Mouse (Mus musculus): ENCODE measurements around the gene Hipk3. TPM values are rescaled to one million over a fixed set of nuclear protein-coding genes. Genes with fewer than 3 reads are reported as not detected.

Hipk3 gene
- polyA plus RNA-seq, 1 experiment from 2014 or later, result 4.4 TPM

- WGBS, result 11% methylated on average over 3 of the region's 3 CpGs
- Histone ChIP-seq H3K27me3 (no peaks in the 10 kb centered on the region), H3K36me3 (ENCODE audit: poor library complexity, severe bottlenecking) (no peaks in the 10 kb centered on the region), H3K4me1 (peaks cover 8% of the 10 kb centered on the region; the same call in 1 of the 2 replicates), H3K27ac (no peak overlapping the region), H3K9ac (no peak overlapping the region), H3K4me2 (no peak overlapping the region), H3K4me3 (no peak overlapping the region), H3K9me3 (replicated peaks) (no peaks in the 10 kb centered on the region)
- ATAC-seq, result no peak
Observed at GRCm38 (mm10) chr2:104378791-104379190, 115.5 kb downstream of the Hipk3 start.

DNA sequence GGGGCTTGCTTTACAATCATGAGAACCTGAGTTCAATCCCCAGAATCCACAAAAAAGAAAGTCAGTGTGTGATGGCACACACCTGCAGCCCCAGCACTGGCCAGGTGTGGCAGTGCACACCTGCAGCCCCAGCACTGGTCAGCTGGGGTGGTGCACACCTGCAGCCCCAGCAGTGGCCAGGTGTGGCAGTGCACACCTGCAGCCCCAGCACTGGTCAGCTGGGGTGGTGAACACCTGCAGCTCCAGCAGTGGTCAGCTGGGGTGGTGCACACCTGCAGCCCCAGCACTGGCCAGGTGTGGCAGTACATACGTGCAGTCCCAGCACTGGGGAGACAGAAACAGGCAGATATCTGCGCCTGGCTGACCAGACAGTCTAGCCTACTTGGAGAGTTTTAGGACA lies 116.3 kb downstream of the Hipk3 start:
- Histone ChIP-seq H3K9ac (no peak overlapping the region), H3K27ac (no peak overlapping the region), H3K4me1 (peaks cover 8% of the 10 kb centered on the region; the same call in 1 of the 2 replicates), H3K27me3 (no peaks in the 10 kb centered on the region), H3K36me3 (ENCODE audit: poor library complexity, severe bottlenecking) (no peaks in the 10 kb centered on the region), H3K9me3 (replicated peaks) (no peaks in the 10 kb centered on the region), H3K4me3 (no peak overlapping the region), H3K4me2 (no peak overlapping the region)
- no peak for ATAC-seq
- WGBS, result 67% methylated on average over 2 of the region's 2 CpGs

MicroRNA genes within 50 kb of the gene (microRNA counts, 519-probe panel; counts per million panel counts)
- 177 counts per million, percentile 53 among the panel's probes with 10 or more counts for microRNA mmu-miR-1902

Small RNAs within 50 kb of the gene (microRNA-seq; reads per million reads assigned to microRNA genes)
- gene Mir1902, result not detected

Other genes starting within 250 kb of the Hipk3 start
- 4.6 and 5.4 TPM in 2 replicates for gene D430041D05Rik, start 83.4 kb downstream of the Hipk3 start, polyA plus RNA-seq (2015; fragmentation: Nextera tagmentation; extraction: Ambion mirVana)
- 117 and 118 TPM in 2 replicates for gene Cstf3, start 96.1 kb upstream of the Hipk3 start, polyA plus RNA-seq (2015; fragmentation: Nextera tagmentation; extraction: Ambion mirVana)
- gene Tcp11l1, start 217.7 kb upstream of the Hipk3 start, polyA plus RNA-seq (2015; fragmentation: Nextera tagmentation; extraction: Ambion mirVana), result 66.0 and 66.1 TPM in 2 replicates
- not detected in 2 replicates for gene Pin1rt1, start 221.9 kb upstream of the Hipk3 start, polyA plus RNA-seq (2015; fragmentation: Nextera tagmentation; extraction: Ambion mirVana)
- gene Depdc7, start 248.4 kb upstream of the Hipk3 start, polyA plus RNA-seq (2015; fragmentation: Nextera tagmentation; extraction: Ambion mirVana), result 5.1 TPM in 2 replicates